Mouse (Mus musculus): ENCODE measurements at regions not wholly inside any gene's neighbourhood (a gene's known extent, or its start where the extent isn't known, plus 50 kb on each side); places are given as distances from the start of the nearest gene placed in this dataset.

DNA sequence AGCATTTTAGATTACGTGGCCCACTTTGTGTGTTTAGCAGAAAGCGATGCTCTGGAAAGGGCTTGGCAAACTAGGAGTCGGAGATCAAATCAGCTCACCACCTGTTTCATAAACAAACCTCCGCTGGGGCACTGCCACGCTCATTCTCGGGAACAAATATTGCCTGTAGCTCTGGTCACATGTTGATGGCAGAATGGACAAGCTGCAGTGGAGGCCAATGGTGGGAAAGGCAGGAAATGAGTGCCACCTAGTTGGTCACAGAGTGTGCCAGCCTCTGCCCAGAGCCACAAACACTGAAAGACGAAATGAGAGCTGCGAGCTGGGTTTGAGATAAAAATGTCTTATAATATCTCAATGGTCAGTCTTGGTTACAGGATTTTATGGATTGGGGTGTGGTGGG is 259.2 kb upstream of the Csf3r start:
- TF ChIP-seq CTCF (IDR thresholded peaks at IDR 0.05; ENCODE audit: extremely low read depth, insufficient read length, insufficient replicate concordance, low read depth, low read length) (no peak), POLR2A (IDR thresholded peaks at IDR 0.05; ENCODE audit: low read depth, low read length) (no peak)

Measured in small intestine, adult 2 months (tissue).